Mouse (Mus musculus) embryonic facial prominence, embryonic 14.5 days (tissue): Measurements from ENCODE around the gene Gtf3c1. TPM values are rescaled to one million over a fixed set of nuclear protein-coding genes. Genes with fewer than 3 reads are reported as not detected.

Experiments used
- ATAC-seq: fragments of 200-750 bp; cut with Nextera tagmentation; 2 replicates; pipeline ENCODE4 v1.8.0; 2017; ENCODE audit warnings: low read depth, moderate number of reproducible peaks, moderate TSS enrichment
- DNase-seq: peaks from one replicate; pipeline ENCODE4 v3.0.0-alpha.2; 2015; ENCODE audit warnings: low spot score
- H3K27ac ChIP-seq: fragments of 300-500 bp; sonication (generic); replicated peaks from 2 replicates; pipeline ENCODE4 v1.5.1; 2014; ENCODE audit warnings: low read depth, mild to moderate bottlenecking, low read length, moderate library complexity
- H3K27me3 ChIP-seq: fragments of 300-500 bp; sonication (generic); replicated peaks from 2 replicates; pipeline ENCODE4 v1.6.1; 2014; ENCODE audit warnings: low read length; ENCODE audit not compliant: control insufficient read depth, insufficient read depth
- H3K36me3 ChIP-seq: fragments of 300-500 bp; sonication (generic); 2 replicates; pipeline ENCODE4 v1.6.1; 2014; ENCODE audit warnings: low read length, mixed read lengths; ENCODE audit not compliant: control insufficient read depth, insufficient read depth
- H3K4me1 ChIP-seq: fragments of 300-500 bp; sonication (generic); 2 replicates; pipeline ENCODE4 v1.6.1; 2014; ENCODE audit warnings: antibody characterized with exemption, low read length; ENCODE audit not compliant: control insufficient read depth, insufficient read depth
- H3K4me2 ChIP-seq: fragments of 300-500 bp; sonication (generic); 2 replicates; pipeline ENCODE4 v1.6.1; 2014; ENCODE audit warnings: low read depth, mild to moderate bottlenecking, low read length, moderate library complexity, mixed read lengths
- H3K4me3 ChIP-seq: fragments of 300-500 bp; sonication (generic); 2 replicates; pipeline ENCODE4 v1.5.1; 2014; ENCODE audit warnings: low read depth, mild to moderate bottlenecking, low read length
- H3K9ac ChIP-seq: fragments of 300-500 bp; sonication (generic); 2 replicates; pipeline ENCODE4 v1.6.1; 2014; ENCODE audit warnings: low read depth, mild to moderate bottlenecking, low read length, moderate library complexity, mixed read lengths
- H3K9me3 ChIP-seq: fragments of 300-500 bp; sonication (generic); 2 replicates; pipeline ENCODE4 v1.6.1; 2016; ENCODE audit warnings: low read length; ENCODE audit not compliant: control insufficient read depth
- WGBS: fragments of 180-500 bp; shearing (Covaris S2); extraction: QIAGEN DNeasy Blood & Tissue Kit; methylation state at CpG from one replicate; pipeline ENCODE4 v1.1.7; 2014; 5-methylcytosine and 5-hydroxymethylcytosine counted together
- polyA plus RNA-seq: library from polyadenylated mRNA; unstranded; fragments of >200 nt; fragmentation: Nextera tagmentation; extraction: Ambion mirVana; gene quantifications from 2 replicates; pipeline ENCODE4 v1.2.1, GENCODE M21; 2014

Gene Gtf3c1
- polyA plus RNA-seq, 1 experiment from 2014 or later = 26.0 TPM

- DNase-seq (no peak), ATAC-seq (no peak)
- no peak overlapping the region for H3K9ac ChIP-seq
- no peak overlapping the region for H3K4me3 ChIP-seq
- no peaks in the 10 kb centered on the region for H3K4me1 ChIP-seq
- H3K27me3 ChIP-seq = no peaks in the 10 kb centered on the region
- WGBS = 70% methylated on average over 7 of the region's 7 CpGs
- H3K4me2 ChIP-seq = no peak overlapping the region
- H3K36me3 ChIP-seq = no peaks in the 10 kb centered on the region
- no peaks in the 10 kb centered on the region for H3K9me3 ChIP-seq
- no peak overlapping the region for H3K27ac ChIP-seq
Observed at GRCm38 (mm10) chr7:125622741-125623685, 84.6 kb downstream of the Gtf3c1 start.

- Histone ChIP-seq H3K9me3 (no peaks in the 10 kb centered on the region), H3K4me2 (no peak overlapping the region), H3K27ac (no peak overlapping the region), H3K36me3 (no peaks in the 10 kb centered on the region), H3K4me3 (no peak overlapping the region), H3K4me1 (no peaks in the 10 kb centered on the region), H3K27me3 (no peaks in the 10 kb centered on the region), H3K9ac (no peak overlapping the region)
- ATAC-seq = no peak
- WGBS = 70% methylated on average over 4 of the region's 4 CpGs
- DNase-seq = no peak
Observed at GRCm38 (mm10) chr7:125620077-125620476, 87.5 kb downstream of the Gtf3c1 start.

- 71% methylated on average over 7 of the region's 7 CpGs for WGBS
Observed at GRCm38 (mm10) chr7:125618016-125618415, 89.6 kb downstream of the Gtf3c1 start.

GRCm38 (mm10) chr7:125615453-125615852, 92.1 kb downstream of the Gtf3c1 start:
- DNase-seq (no peak), ATAC-seq (no peak)
- Histone ChIP-seq H3K27ac (no peak overlapping the region), H3K4me1 (no peaks in the 10 kb centered on the region), H3K9ac (no peak overlapping the region), H3K36me3 (no peaks in the 10 kb centered on the region), H3K4me2 (no peak overlapping the region), H3K9me3 (no peaks in the 10 kb centered on the region), H3K27me3 (no peaks in the 10 kb centered on the region), H3K4me3 (no peak overlapping the region)
- 87% methylated on average over 7 of the region's 7 CpGs for WGBS

More at GRCm38 (mm10) chr7:125618016-125618415, 89.6 kb downstream of the Gtf3c1 start:
- no peak overlapping the region for H3K9ac ChIP-seq
- H3K4me1 ChIP-seq = no peaks in the 10 kb centered on the region
- H3K27ac ChIP-seq = no peak overlapping the region
- DNase-seq = no peak
- H3K4me3 ChIP-seq = no peak overlapping the region
- no peak overlapping the region for H3K4me2 ChIP-seq
- H3K36me3 ChIP-seq = no peaks in the 10 kb centered on the region
- H3K9me3 ChIP-seq = no peaks in the 10 kb centered on the region
- ATAC-seq = no peak
- no peaks in the 10 kb centered on the region for H3K27me3 ChIP-seq

GRCm38 (mm10) chr7:125613579-125613978, 94.0 kb downstream of the Gtf3c1 start:
- Histone ChIP-seq H3K9me3 (peaks cover 5% of the 10 kb centered on the region; the same call in 1 of the 2 replicates), H3K9ac (no peak overlapping the region), H3K27ac (no peak overlapping the region), H3K27me3 (no peaks in the 10 kb centered on the region), H3K4me3 (no peak overlapping the region), H3K36me3 (no peaks in the 10 kb centered on the region), H3K4me2 (no peak overlapping the region), H3K4me1 (no peaks in the 10 kb centered on the region)
- no peak for ATAC-seq
- WGBS = 72% methylated on average over 5 of the region's 5 CpGs
- DNase-seq = no peak

- ATAC-seq (no peak), DNase-seq (no peak)
- no peak overlapping the region for H3K27ac ChIP-seq
- H3K9me3 ChIP-seq = peaks cover 5% of the 10 kb centered on the region; the same call in 1 of the 2 replicates
- 85% methylated on average over 4 of the region's 4 CpGs for whole genome bisulfite sequencing
- no peak overlapping the region for H3K4me2 ChIP-seq
- H3K4me3 ChIP-seq = no peak overlapping the region
- H3K4me1 ChIP-seq = no peaks in the 10 kb centered on the region
- no peak overlapping the region for H3K9ac ChIP-seq
- H3K36me3 ChIP-seq = no peaks in the 10 kb centered on the region
- no peaks in the 10 kb centered on the region for H3K27me3 ChIP-seq
Observed at GRCm38 (mm10) chr7:125608183-125608688, 99.3 kb downstream of the Gtf3c1 start.

- no peak for ATAC-seq
- no peaks in the 10 kb centered on the region for H3K36me3 ChIP-seq
- WGBS = 55% methylated on average over 6 of the region's 6 CpGs
Observed at GRCm38 (mm10) chr7:125607384-125608182, 100.0 kb downstream of the Gtf3c1 start.

GRCm38 (mm10) chr7:125606265-125607164, 101.1 kb downstream of the Gtf3c1 start:
- Histone ChIP-seq H3K9ac (no peak overlapping the region), H3K27ac (no peak overlapping the region), H3K4me1 (no peaks in the 10 kb centered on the region), H3K36me3 (no peaks in the 10 kb centered on the region), H3K27me3 (no peaks in the 10 kb centered on the region), H3K9me3 (peaks cover 5% of the 10 kb centered on the region; the same call in 1 of the 2 replicates), H3K4me3 (no peak overlapping the region), H3K4me2 (no peak overlapping the region)
- 79% methylated on average over 2 of the region's 2 CpGs for WGBS
- DNase-seq = no peak
- ATAC-seq = no peak

More at GRCm38 (mm10) chr7:125607384-125608182, 100.0 kb downstream of the Gtf3c1 start:
- no peak for DNase-seq
- no peak overlapping the region for H3K4me3 ChIP-seq
- no peak overlapping the region for H3K27ac ChIP-seq
- peaks cover 5% of the 10 kb centered on the region; the same call in 1 of the 2 replicates for H3K9me3 ChIP-seq
- no peak overlapping the region for H3K4me2 ChIP-seq
- no peak overlapping the region for H3K9ac ChIP-seq
- H3K27me3 ChIP-seq = no peaks in the 10 kb centered on the region
- H3K4me1 ChIP-seq = no peaks in the 10 kb centered on the region
